Mouse (Mus musculus) neutrophil, adult 65 days (primary cell): ENCODE data around the gene Mrpl18. TPM values are rescaled to one million over a fixed set of nuclear protein-coding genes. Genes with fewer than 3 reads are reported as not detected.

ENCODE experiments used
- total RNA-seq: library from RNA; stranded (reverse); gene quantifications from 2 replicates; pipeline ENCODE4 v1.2.4, GENCODE M21; 2023

Gene Mrpl18
- 43.5 and 47.2 TPM in 2 replicates for total RNA-seq

DNA sequence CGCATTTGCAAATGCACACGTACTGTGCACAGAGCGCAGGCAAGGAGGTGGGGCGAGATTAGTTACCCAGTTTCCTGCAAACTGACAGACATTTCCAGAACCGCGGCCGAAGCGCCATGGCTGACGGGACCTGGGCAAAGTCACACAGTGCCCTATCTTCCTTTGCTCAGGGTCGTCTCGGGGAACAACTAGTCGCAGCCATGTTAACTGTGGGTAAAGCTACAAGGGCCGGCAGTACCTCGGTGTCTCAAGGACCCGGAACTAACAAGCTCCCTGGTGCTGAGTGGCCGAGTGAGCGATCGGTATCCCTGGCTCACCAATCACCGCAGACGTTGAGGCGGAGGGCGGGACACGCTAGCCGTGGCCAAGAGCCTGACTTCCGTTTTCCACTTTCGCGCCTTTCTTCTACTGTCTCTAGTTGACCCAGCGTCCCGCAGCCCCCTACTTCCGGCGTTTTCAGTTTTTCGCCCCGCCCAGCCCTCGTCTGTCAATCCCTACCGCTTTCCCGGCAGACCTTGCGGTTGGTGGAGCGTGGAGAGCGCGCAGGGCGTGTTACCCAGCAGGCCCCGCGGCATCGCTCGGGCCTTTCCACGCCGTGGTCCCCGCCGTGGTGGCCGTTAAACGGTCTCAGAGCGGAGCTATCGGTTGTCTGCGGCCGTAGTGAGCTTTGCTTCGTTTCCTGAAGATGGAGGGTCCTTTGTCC lies at the start of gene Mrpl18:
Mrpl18 (minus strand) TSS at position 465 of the 703 bp plus-strand sequence.

DNA sequence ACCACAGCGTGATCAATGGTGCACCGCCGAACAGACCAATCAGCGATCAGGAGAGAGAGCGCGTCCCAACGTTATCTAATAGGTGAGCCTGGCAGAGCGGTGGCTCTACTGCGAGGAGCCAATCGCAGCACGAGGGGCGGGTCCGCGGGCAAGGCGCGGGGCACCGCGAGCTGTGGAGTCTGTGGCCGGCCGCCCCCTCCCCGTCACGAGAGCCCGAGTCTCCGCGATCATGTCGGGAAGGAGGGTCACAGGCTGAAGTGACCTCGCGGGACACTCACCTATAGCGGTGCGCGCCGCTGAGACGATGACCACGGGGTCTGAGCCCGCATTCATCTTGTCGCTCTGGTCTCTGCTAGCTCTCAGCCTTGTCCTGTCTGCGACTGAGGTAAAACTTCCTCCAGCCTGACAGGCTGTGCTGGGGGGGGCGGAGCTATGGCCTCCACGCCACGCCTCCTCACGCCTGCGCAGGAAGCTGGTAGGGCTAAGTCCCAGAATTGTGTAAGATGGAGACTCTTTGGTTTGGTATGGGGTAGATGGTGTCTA lies 44.3 kb upstream of the Mrpl18 start, which contains the start of gene Acat2:
Acat2 (minus strand) TSS at position 417 of the 543 bp plus-strand sequence.

DNA sequence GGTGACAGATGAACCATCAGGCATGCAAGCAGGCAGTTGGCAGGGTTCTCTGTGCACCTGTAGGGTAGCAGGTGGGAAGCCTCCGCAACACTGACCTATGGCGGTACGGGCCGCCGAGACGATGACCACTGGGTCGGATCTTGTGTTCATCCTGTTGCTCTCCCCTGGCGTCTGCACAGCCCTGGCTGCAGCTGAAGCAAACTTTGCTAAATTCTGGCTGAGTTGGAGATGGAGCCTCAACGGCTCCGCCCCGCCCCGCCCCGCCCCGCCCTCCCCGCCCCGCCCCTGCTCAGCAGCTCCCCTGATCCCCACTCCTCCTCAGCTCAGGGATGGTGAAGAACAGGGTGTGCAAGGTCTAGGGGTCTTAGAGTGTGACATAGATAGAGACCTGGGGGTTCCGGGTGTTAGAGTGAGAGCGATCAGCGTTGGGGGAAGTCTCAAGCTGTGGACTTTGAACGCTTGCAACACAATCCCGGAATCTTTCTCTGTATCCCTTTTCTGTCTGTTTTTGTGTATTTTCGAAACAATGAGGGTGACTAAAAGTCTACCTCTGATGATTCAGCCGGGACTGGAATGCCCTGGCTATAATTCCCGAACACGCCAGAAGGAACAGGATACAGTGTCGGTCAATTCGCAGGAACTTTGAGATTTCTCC lies 24.1 kb upstream of the Mrpl18 start, which contains the start of gene Acat3:
Acat3 (minus strand) TSS at position 450 of the 655 bp plus-strand sequence.

DNA sequence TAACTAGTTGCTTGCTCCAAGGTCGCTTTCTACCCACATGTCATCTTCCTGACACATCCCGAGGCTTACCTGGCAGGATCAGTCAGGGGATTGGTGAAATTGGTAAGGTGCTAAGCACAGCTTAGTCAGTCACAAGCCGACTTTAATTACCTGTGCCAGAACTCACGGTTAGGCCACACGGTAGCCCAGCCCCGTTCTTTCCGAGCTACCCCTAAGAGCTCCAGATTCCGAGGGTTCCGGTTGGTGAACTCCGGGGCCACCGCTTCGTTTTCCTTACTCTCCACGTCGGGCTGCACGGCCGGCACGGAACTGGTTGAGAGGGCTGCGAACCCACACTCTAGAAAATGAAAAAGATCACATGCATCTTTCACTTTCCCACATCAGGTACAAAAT lies 661 bp downstream of the Mrpl18 start, which contains the start of gene Tcp1:
Tcp1 (plus strand) TSS at position 214 of the 393 bp plus-strand sequence.

DNA sequence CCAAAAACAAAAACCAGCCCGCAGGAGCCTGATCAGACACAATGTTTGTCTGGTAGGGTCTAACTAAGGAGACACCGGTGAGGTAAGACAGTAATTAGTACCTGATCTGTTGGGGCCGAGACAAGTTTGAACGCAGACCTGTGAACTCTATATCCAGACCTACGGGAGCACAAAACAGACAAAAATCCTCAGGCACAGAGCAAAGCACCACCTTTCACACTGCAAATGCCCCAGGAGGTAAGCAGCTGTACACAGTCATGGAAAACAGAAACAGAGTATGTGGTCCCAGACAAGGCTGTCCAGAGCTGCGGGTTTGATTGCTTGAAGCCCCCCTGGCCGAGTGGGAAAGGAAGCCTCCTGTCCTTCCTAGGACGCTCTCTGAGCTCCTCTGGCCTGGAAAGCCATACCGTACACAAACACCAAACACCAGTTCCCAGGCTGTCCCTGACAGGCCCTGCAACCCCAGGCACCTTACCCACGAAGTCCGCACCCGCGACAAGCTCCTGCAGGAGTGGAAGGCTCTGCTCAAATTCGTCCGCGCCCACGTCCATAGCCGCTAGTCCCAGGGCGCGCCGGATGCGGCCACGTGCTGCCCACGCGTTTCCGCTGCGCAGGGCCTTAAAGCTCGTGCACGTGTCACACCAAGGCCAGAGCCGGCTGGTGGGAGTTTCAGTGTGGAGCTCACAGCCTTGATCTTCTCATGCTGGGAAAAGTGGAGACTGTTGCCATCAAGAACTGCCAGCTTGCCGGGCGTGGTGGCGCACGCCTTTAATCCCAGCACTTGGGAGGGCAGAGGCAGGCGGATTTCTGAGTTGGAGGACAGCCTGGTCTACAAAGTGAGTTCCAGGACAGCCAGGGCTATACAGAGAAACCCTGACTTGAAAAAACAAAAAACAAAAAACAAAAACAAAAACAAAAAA lies 6.5 kb downstream of the Mrpl18 start, which contains the start of gene Pnldc1:
Pnldc1 (minus strand) TSS at position 870 of the 920 bp plus-strand sequence.

DNA sequence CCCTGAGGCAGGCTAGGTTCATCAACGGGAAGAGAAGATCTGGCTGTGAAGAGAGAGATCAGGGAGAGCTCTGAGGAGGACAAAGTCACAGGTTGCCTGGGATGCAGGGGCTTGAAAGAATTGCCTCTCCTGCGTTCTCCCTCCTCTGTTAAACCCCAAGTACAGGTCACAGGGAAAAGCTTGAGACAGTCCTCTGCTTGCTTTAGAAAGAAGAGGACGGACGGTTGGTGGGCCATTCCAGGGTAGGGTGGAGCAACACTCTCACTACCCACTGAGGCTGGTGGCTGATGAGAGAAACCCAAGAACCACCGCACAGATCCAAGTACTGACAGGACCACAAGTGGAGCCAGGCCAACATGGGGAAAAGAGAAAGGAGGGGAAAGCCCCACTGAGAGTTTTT lies 40.4 kb downstream of the Mrpl18 start, which contains the start of gene Mrgprh:
Mrgprh (plus strand) TSS at position 301 of the 400 bp plus-strand sequence.

DNA sequence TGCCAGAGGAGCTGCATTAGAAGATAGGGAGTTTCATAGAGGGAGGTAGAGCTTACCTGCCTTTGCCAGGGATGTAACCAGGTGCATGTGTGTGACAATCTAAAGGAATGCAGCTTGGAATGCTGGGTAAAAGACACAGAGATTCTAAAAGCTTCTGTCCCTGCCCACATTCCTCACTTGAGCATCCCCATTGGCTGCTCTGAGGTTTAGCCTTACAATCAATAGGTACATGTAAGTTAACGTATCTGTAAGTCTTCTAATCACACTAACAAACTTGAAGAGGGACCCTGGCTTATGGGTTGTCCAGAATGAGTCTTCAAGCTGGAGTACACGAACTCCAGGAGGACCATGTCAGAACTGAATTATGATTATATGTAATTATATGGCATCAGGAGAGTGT lies 48.1 kb downstream of the Mrpl18 start, which contains the start of gene Mas1:
Mas1 (minus strand) TSS at position 101 of the 400 bp plus-strand sequence.

Other genes with a start within 250 kb of the Mrpl18 start
- not detected in 2 replicates for gene Slc22a1, start 240.5 kb downstream of the Mrpl18 start, total RNA-seq
- gene Igf2r, start 146.7 kb downstream of the Mrpl18 start, total RNA-seq, result 25.6 and 28.2 TPM in 2 replicates
- gene Mas1, start 48.2 kb downstream of the Mrpl18 start, total RNA-seq, result not detected in 2 replicates
- not detected in 2 replicates for gene Mrgprh, start 40.3 kb downstream of the Mrpl18 start, total RNA-seq
- not detected in 2 replicates for gene Pnldc1, start 6.1 kb downstream of the Mrpl18 start, total RNA-seq
- gene Tcp1, start 644 bp downstream of the Mrpl18 start, total RNA-seq, result 90.3 and 93.7 TPM in 2 replicates
- not detected in 2 replicates for gene Acat3, start 24.3 kb upstream of the Mrpl18 start, total RNA-seq
- 5.7 and 6.4 TPM in 2 replicates for gene Acat2, start 44.4 kb upstream of the Mrpl18 start, total RNA-seq
- 73.5 and 94.9 TPM in 2 replicates for gene Wtap, start 77.8 kb upstream of the Mrpl18 start, total RNA-seq
- gene Sod2, start 90.5 kb upstream of the Mrpl18 start, total RNA-seq, result 82.3 and 118 TPM in 2 replicates
- 0.41 and 1.5 TPM in 2 replicates for gene Gpr31b, start 136.0 kb upstream of the Mrpl18 start, total RNA-seq
- not detected in 2 replicates for gene Tcp10b, start 144.8 kb upstream of the Mrpl18 start, total RNA-seq
- gene Unc93a, start 215.5 kb upstream of the Mrpl18 start, total RNA-seq, result 2.1 TPM in 2 replicates